Mouse (Mus musculus) retina, postnatal 7 days (tissue): ENCODE measurements at regions not wholly inside any gene's neighbourhood (a gene's known extent, or its start where the extent isn't known, plus 50 kb on each side); places are given as distances from the start of the nearest gene placed in this dataset.

Experiments used
- DNase-seq: peaks from one replicate; pipeline ENCODE4 v3.0.0-alpha.2; 2012; ENCODE audit warnings: low read depth, low spot score

- no peak for DNase-seq
Measured at GRCm38 (mm10) chr2:137591551-137591950, 475.1 kb upstream of the Jag1 start.

- no peak for DNase-seq
Measured at GRCm38 (mm10) chr2:137581491-137581890, 465.0 kb upstream of the Jag1 start.

GRCm38 (mm10) chr2:137575750-137576149 lies 459.3 kb upstream of the Jag1 start:
- DNase-seq: no peak

GRCm38 (mm10) chr2:137574845-137575449 lies 458.5 kb upstream of the Jag1 start:
- DNase-seq: no peak

- DNase-seq: no peak
Measured at GRCm38 (mm10) chr2:137571146-137571545, 454.7 kb upstream of the Jag1 start.

- DNase-seq: no peak
Measured at GRCm38 (mm10) chr2:137566619-137567018, 450.2 kb upstream of the Jag1 start.

- no peak for DNase-seq
Measured at GRCm38 (mm10) chr2:137564064-137564624, 447.7 kb upstream of the Jag1 start.

GRCm38 (mm10) chr2:137560366-137560765 lies 443.9 kb upstream of the Jag1 start:
- no peak for DNase-seq

- no peak for DNase-seq
Measured at GRCm38 (mm10) chr2:137553871-137554270, 437.4 kb upstream of the Jag1 start.

- no peak for DNase-seq
Measured at GRCm38 (mm10) chr2:137536581-137536980, 420.1 kb upstream of the Jag1 start.

GRCm38 (mm10) chr2:137516271-137516670 lies 399.8 kb upstream of the Jag1 start:
- no peak for DNase-seq

- no peak for DNase-seq
Measured at GRCm38 (mm10) chr2:137515043-137515442, 398.6 kb upstream of the Jag1 start.

- no peak for DNase-seq
Measured at GRCm38 (mm10) chr2:137513895-137514506, 397.6 kb upstream of the Jag1 start.

GRCm38 (mm10) chr2:137510671-137511235 lies 394.3 kb upstream of the Jag1 start:
- DNase-seq: no peak

- DNase-seq: no peak
Measured at GRCm38 (mm10) chr2:137501236-137501635, 384.8 kb upstream of the Jag1 start.

- no peak for DNase-seq
Measured at GRCm38 (mm10) chr2:137497616-137498015, 381.2 kb upstream of the Jag1 start.

- DNase-seq: no peak
Measured at GRCm38 (mm10) chr2:137493600-137493999, 377.2 kb upstream of the Jag1 start.

- no peak for DNase-seq
Measured at GRCm38 (mm10) chr2:137489181-137489682, 372.8 kb upstream of the Jag1 start.

- no peak for DNase-seq
Measured at GRCm38 (mm10) chr2:137468769-137469168, 352.3 kb upstream of the Jag1 start.

- DNase-seq: no peak
Measured at GRCm38 (mm10) chr2:137457061-137457753, 340.8 kb upstream of the Jag1 start.

- DNase-seq: no peak
Measured at GRCm38 (mm10) chr2:137456436-137456835, 340.0 kb upstream of the Jag1 start.

GRCm38 (mm10) chr2:137446919-137447318 lies 330.5 kb upstream of the Jag1 start:
- no peak for DNase-seq
